Mouse (Mus musculus) neural tube, embryonic 15.5 days (tissue): ENCODE results near the gene Nfe2. TPM values are rescaled to one million over a fixed set of nuclear protein-coding genes. Genes with fewer than 3 reads are reported as not detected.
A peak's percentile ranks its signal among the peaks of the same experiment; 100 is the strongest.

ENCODE experiments used
- microRNA counts: library from miRNA; unstranded; fragments of <30 nt; microRNA quantifications from one replicate; lab custom pipeline; 2016
- microRNA-seq: library from miRNA; unstranded; fragments of <30 nt; microRNA quantifications from one replicate; pipeline ENCODE4, GENCODE M21; 2017
- polyA plus RNA-seq: library from polyadenylated mRNA; unstranded; fragments of >200 nt; fragmentation: Nextera tagmentation; extraction: Ambion mirVana; gene quantifications from 2 replicates; pipeline ENCODE4 v1.2.1, GENCODE M21; 2015

Gene Nfe2
- polyA plus RNA-seq, 1 experiment from 2014 or later: 0.99 TPM

MicroRNA genes within 50 kb of the gene (microRNA counts, 519-probe panel; counts per million panel counts)
- microRNA mmu-miR-148b (lab: Ali Mortazavi, UCI): 3,070 counts per million, percentile 75 among the panel's probes with 10 or more counts

Small RNA genes lying within 50 kb of the gene (microRNA-seq; reads per million reads assigned to microRNA genes)
- gene Mir148b: 105 reads per million, percentile 54 among the genes with 10 or more reads in this experiment

Other genes starting within 250 kb of the Nfe2 start
- gene Hoxc4, start 239.5 kb downstream of the Nfe2 start, polyA plus RNA-seq: 26.7 and 48.6 TPM in 2 replicates
- gene Smug1, start 91.3 kb downstream of the Nfe2 start, polyA plus RNA-seq: 25.8 and 30.9 TPM in 2 replicates
- 102 and 107 TPM in 2 replicates for gene Cbx5, start 18.6 kb downstream of the Nfe2 start, polyA plus RNA-seq
- 582 and 600 TPM in 2 replicates for gene Hnrnpa1, start 18.0 kb downstream of the Nfe2 start, polyA plus RNA-seq
- 190 and 207 TPM in 2 replicates for gene Copz1, start 14.3 kb upstream of the Nfe2 start, polyA plus RNA-seq
- 0.33 and 0.60 TPM in 2 replicates for gene Gpr84, start 52.2 kb upstream of the Nfe2 start, polyA plus RNA-seq
- gene Zfp385a, start 81.7 kb upstream of the Nfe2 start, polyA plus RNA-seq: 18.6 and 19.9 TPM in 2 replicates
- gene Itga5, start 108.4 kb upstream of the Nfe2 start, polyA plus RNA-seq: 7.2 and 12.7 TPM in 2 replicates
- not detected in 2 replicates for gene Gtsf1, start 172.1 kb upstream of the Nfe2 start, polyA plus RNA-seq
- not detected in 2 replicates for gene Gtsf2, start 190.1 kb upstream of the Nfe2 start, polyA plus RNA-seq
- gene Nckap1l, start 195.4 kb upstream of the Nfe2 start, polyA plus RNA-seq: 1.9 and 5.6 TPM in 2 replicates
- gene Pde1b, start 244.6 kb upstream of the Nfe2 start, polyA plus RNA-seq: 77.9 and 89.8 TPM in 2 replicates